Mouse (Mus musculus) lung, adult 2 months (tissue): ENCODE data around the gene Shroom3. TPM values are rescaled to one million over a fixed set of nuclear protein-coding genes. Genes with fewer than 3 reads are reported as not detected.

Experiments used
- DNase-seq: peaks from one replicate; pipeline ENCODE4 v3.0.0; 2022
- H3K4me1 ChIP-seq: fragments of 200-500 bp; 2 replicates; pipeline ENCODE4 v1.6.1; 2011; ENCODE audit warnings: low read length; ENCODE audit not compliant: control insufficient read depth, insufficient read depth
- H3K4me3 ChIP-seq: fragments of 200-500 bp; replicated peaks from 2 replicates; pipeline ENCODE3; 2011; ENCODE audit warnings: low read depth, mild to moderate bottlenecking, control low read depth, low read length; ENCODE audit errors: extremely low read depth
- CTCF ChIP-seq: fragments of 200-500 bp; IDR thresholded peaks from 2 replicates; pipeline ENCODE4 v1.5.1; 2011; ENCODE audit warnings: mild to moderate bottlenecking, low read length, control low read depth; ENCODE audit not compliant: insufficient read depth
- POLR2A ChIP-seq: fragments of 200-500 bp; IDR thresholded peaks from 2 replicates; pipeline ENCODE4 v1.6.1; 2011; ENCODE audit warnings: low read depth, mild to moderate bottlenecking, control low read depth, low read length, borderline replicate concordance; ENCODE audit errors: extremely low read depth
- WGBS: fragments of 180-500 bp; shearing (Covaris S2); methylation state at CpG from one replicate; pipeline ENCODE4 v1.1.7; 2018; 5-methylcytosine and 5-hydroxymethylcytosine counted together
- polyA plus RNA-seq: library from polyadenylated mRNA; depleted of rRNA; stranded (reverse); fragments of >200 nt; gene quantifications from 2 replicates; pipeline ENCODE4 v1.2.3, GENCODE M21; 2012; rRNA removed

Gene Shroom3
- 63.6 and 70.0 TPM in 2 replicates for polyA plus RNA-seq

- TF ChIP-seq POLR2A: no peak
- no peak for TF ChIP-seq CTCF
- H3K4me1 ChIP-seq: no peaks in the 10 kb centered on the region
- 3% methylated on average over 26 of the region's 26 CpGs for WGBS
- DNase-seq: peak; percentile 29
- peak within 1 kb of the TSS; percentile 67 for H3K4me3 ChIP-seq
Observed at GRCm38 (mm10) chr5:92683351-92683807, at the start of gene Shroom3. TSS of gene Shroom3 (plus strand) at chr5:92683435.

DNA sequence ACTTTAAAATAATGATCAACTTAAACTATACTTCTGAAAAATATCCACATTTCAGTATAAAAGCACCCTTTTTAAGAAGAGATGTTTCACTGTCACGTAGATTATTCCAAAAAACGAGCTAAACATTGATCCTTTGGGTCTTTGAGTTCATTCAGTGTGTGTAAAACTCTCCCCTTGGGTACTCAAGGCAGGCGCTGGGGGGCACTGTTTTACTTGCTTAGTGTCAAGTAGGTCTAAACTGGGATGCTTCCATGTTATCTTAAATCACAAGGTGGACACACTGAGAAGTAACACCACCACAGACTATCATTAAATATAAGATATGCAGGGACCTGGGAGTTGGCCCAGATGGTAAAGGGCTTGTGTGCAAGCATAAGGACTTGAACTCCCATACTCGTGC, 49.7 kb upstream of the Shroom3 start:
- no peaks in the 10 kb centered on the region for H3K4me1 ChIP-seq
- no peak overlapping the region for H3K4me3 ChIP-seq
- WGBS: 61% methylated on average over 4 of the region's 4 CpGs
- TF ChIP-seq POLR2A (no peak), CTCF (no peak)
- DNase-seq: no peak

DNA sequence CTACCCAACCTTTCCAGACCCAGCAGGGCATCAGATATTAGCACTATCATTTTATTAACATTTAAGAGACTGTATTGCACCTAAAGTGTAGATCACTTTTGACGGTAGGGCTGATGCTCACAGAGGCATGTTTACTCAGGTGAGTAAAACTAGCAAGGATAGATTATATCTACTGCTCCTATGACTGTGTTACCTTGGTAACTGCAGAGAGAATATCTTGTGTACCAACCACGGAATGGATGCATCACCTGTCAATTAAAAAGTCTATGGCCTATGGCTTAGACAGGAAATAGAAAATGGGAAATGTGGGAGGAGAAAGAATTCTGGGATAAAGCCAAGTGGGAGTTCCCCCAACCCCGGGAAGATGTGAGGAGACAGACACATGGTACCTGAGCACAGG, 48.3 kb upstream of the Shroom3 start:
- TF ChIP-seq CTCF: no peak
- no peak for TF ChIP-seq POLR2A
- 58% methylated on average over 3 of the region's 3 CpGs for WGBS

DNA sequence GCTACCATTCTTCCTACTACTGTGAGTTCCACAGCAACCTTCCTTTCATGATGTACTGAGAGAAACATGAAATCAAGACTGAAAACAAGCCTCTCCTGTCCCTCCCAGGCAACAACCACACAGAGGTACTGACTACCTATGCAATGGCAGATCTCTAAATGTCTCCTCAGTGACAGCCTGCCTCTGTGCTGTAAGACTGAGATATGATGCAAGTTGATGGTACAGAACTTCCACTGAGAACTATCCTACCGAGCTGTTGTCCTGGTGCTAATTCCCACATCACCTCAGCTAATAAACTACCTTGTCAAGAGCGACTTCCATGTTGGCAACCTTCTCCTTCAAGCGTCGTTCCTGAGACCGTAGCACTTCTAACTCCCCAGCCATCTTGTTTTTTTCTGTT, 47.3 kb upstream of the Shroom3 start:
- H3K4me1 ChIP-seq: no peaks in the 10 kb centered on the region
- DNase-seq: no peak
- WGBS: 87% methylated on average over 5 of the region's 5 CpGs
- H3K4me3 ChIP-seq: no peak overlapping the region
- TF ChIP-seq CTCF: no peak
- no peak for TF ChIP-seq POLR2A

More for the DNA sequence above, 48.3 kb upstream of the Shroom3 start:
- no peak for DNase-seq
- Histone ChIP-seq H3K4me1 (no peaks in the 10 kb centered on the region), H3K4me3 (no peak overlapping the region)

DNA sequence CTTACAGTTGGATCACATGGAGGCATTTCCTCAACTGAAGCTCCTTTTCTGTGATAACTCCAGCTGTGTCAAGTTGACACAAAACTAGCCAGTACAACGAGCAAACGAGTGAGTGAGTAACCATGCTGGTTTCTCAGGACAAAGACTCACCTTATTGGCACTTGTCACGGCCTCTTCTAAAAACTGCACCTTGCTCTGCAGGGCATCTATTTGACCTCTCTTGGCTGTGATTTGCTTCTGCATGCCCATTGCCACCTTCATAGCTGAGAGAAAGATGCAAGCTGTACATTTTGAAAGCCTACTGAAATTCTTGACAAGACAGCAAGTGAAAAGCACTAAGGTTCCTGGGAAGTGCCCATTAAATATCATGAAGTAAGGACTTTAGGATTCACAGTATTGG, 42.4 kb upstream of the Shroom3 start:
- TF ChIP-seq CTCF: no peak
- no peak for TF ChIP-seq POLR2A
- no peak for DNase-seq
- WGBS: 85% methylated on average over 3 of the region's 3 CpGs
- no peaks in the 10 kb centered on the region; the same call in 1 of the 2 replicates for H3K4me1 ChIP-seq
- no peak overlapping the region for H3K4me3 ChIP-seq

DNA sequence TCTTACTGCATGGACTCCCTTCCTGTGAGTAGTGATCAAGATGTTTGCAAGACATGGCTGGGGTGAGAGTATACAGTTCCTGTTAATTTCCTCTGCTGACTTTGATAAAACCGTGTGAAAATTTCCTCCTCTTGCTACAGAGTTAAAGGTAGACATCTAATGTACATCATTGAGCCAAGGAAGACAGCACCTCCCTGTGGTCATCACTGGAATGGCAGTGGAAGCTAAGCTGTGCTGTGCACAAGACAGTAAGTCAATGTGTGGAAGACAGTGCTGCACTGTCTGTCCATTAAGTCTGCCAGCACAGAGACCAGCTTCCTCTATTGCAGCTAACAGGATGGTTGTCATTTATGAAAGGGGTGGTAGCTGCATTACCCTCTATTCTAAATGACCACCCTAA, 27.0 kb upstream of the Shroom3 start:
- no peak overlapping the region for H3K4me3 ChIP-seq
- WGBS: 0% methylated on average over 1 of the region's 1 CpGs
- no peaks in the 10 kb centered on the region for H3K4me1 ChIP-seq
- peak; percentile 85 for TF ChIP-seq CTCF
- TF ChIP-seq POLR2A: no peak
- DNase-seq: peak; percentile 74

- TF ChIP-seq POLR2A (no peak), CTCF (0 out of 2 replicates have a peak, but pooled peaks have one; percentile 1)
- H3K4me1 ChIP-seq: no peaks in the 10 kb centered on the region
- 58% methylated on average over 2 of the region's 2 CpGs for WGBS
- no peak for DNase-seq
- no peak overlapping the region for H3K4me3 ChIP-seq
Observed at GRCm38 (mm10) chr5:92664321-92664720, 18.9 kb upstream of the Shroom3 start.

DNA sequence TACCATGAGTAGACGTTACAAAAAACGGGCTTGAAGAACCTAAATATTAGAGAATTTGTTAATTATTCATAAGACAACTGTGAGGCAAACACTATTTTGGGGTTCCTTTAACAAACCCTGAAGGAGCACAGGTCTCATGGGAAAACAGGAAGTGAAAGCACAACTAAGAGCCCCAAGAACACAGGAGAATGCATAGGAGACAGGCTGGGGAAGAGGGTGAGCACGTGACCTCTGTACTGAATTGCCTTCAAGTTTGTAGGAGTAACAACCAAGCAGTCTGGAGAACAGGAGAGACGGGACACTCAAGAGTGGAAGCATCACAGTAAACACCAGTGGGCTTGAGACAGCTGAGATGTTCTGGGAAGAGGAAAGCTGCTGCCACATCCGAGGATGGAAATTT, 16.4 kb upstream of the Shroom3 start:
- WGBS: 73% methylated on average over 5 of the region's 5 CpGs
- no peak overlapping the region for H3K4me3 ChIP-seq
- TF ChIP-seq POLR2A (no peak), CTCF (no peak)
- H3K4me1 ChIP-seq: no peaks in the 10 kb centered on the region
- DNase-seq: no peak

GRCm38 (mm10) chr5:92674859-92675573, 8.2 kb upstream of the Shroom3 start, which contains the start of gene Ccdc158:
TSS of gene Ccdc158 (minus strand) at chr5:92675271.
- TF ChIP-seq CTCF: no peak
- TF ChIP-seq POLR2A: no peak
- DNase-seq: peak; percentile 51
- Histone ChIP-seq H3K4me1 (no peaks in the 10 kb centered on the region; the same call in 1 of the 2 replicates), H3K4me3 (peak within 1 kb of the TSS; percentile 12)
- WGBS: 13% methylated on average over 50 of the region's 55 CpGs

DNA sequence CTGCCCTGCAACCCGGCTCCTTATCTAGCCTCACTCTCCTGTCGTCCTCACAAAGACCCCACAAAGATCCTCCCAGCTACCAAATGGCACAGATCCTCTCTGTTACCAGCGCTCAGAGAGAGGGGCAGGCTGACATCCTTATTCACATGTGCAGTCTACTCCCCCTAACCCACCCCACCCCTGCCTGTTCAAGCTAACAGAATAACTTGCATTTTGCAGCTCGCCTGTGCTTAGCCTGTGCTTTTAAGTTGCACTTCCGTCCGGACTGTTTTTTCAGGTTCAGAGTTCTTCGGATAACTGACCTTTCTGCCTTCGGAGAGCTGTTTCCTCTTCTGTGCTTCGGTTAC, 7.7 kb upstream of the Shroom3 start:
- WGBS: 1% methylated on average over 9 of the region's 9 CpGs
- Histone ChIP-seq H3K4me3 (peak overlapping the region; percentile 12), H3K4me1 (no peaks in the 10 kb centered on the region; the same call in 1 of the 2 replicates)
- DNase-seq: no peak
- TF ChIP-seq CTCF: no peak
- TF ChIP-seq POLR2A: no peak
